Mouse (Mus musculus): ENCODE measurements at regions not wholly inside any gene's neighbourhood (a gene's known extent, or its start where the extent isn't known, plus 50 kb on each side); places are given as distances from the start of the nearest gene placed in this dataset.

- H3K9me3 ChIP-seq, result 0 out of 2 replicates have a peak, but pooled peaks cover 4% of the 10 kb centered on the region
- 72% methylated on average over 6 of the region's 6 CpGs for WGBS
- no peaks in the 10 kb centered on the region for H3K27me3 ChIP-seq
- no peaks in the 10 kb centered on the region for H3K4me1 ChIP-seq (replicated peaks)
- ATAC-seq, result no peak
- H3K36me3 ChIP-seq, result no peaks in the 10 kb centered on the region
- H3K27ac ChIP-seq, result no peak overlapping the region
- no peak overlapping the region for H3K4me2 ChIP-seq (replicated peaks)
- H3K4me3 ChIP-seq (replicated peaks), result no peak overlapping the region
- H3K9ac ChIP-seq (replicated peaks), result no peak overlapping the region
These were observed 71.2 kb upstream of the A430005L14Rik start for GRCm38 (mm10) chr4:153885836-153886235.

GRCm38 (mm10) chr4:153890130-153890529, 66.9 kb upstream of the A430005L14Rik start:
- WGBS, result 88% methylated on average over 9 of the region's 9 CpGs
- ATAC-seq, result no peak

GRCm38 (mm10) chr4:153899721-153900120, 57.3 kb upstream of the A430005L14Rik start:
- Histone ChIP-seq H3K27ac (no peak overlapping the region), H3K36me3 (no peaks in the 10 kb centered on the region), H3K4me2 (replicated peaks) (no peak overlapping the region), H3K9me3 (peaks cover 7% of the 10 kb centered on the region; the same call in 1 of the 2 replicates), H3K4me1 (replicated peaks) (no peaks in the 10 kb centered on the region), H3K4me3 (replicated peaks) (no peak overlapping the region), H3K27me3 (no peaks in the 10 kb centered on the region), H3K9ac (replicated peaks) (no peak overlapping the region)
- 79% methylated on average over 7 of the region's 7 CpGs for WGBS
- ATAC-seq, result no peak

More at GRCm38 (mm10) chr4:153890130-153890529, 66.9 kb upstream of the A430005L14Rik start:
- Histone ChIP-seq H3K4me1 (replicated peaks) (no peaks in the 10 kb centered on the region), H3K27me3 (no peaks in the 10 kb centered on the region), H3K4me2 (replicated peaks) (no peak overlapping the region), H3K4me3 (replicated peaks) (no peak overlapping the region), H3K36me3 (no peaks in the 10 kb centered on the region), H3K9ac (replicated peaks) (no peak overlapping the region), H3K27ac (no peak overlapping the region), H3K9me3 (0 out of 2 replicates have a peak, but pooled peaks cover 4% of the 10 kb centered on the region)

- Histone ChIP-seq H3K4me1 (replicated peaks) (peaks cover 10% of the 10 kb centered on the region; the same call in 1 of the 2 replicates), H3K36me3 (no peaks in the 10 kb centered on the region), H3K9ac (replicated peaks) (no peak overlapping the region), H3K4me3 (replicated peaks) (no peak overlapping the region), H3K27ac (no peak overlapping the region), H3K4me2 (replicated peaks) (no peak overlapping the region), H3K27me3 (peaks cover 8% of the 10 kb centered on the region; the same call in 1 of the 2 replicates), H3K9me3 (peaks cover 11% of the 10 kb centered on the region; the same call in 1 of the 2 replicates)
- no peak for ATAC-seq
- 62% methylated on average over 9 of the region's 9 CpGs for WGBS
These were observed 52.0 kb upstream of the A430005L14Rik start for GRCm38 (mm10) chr4:153905076-153905475.

GRCm38 (mm10) chr4:153905511-153905910, 51.5 kb upstream of the A430005L14Rik start:
- Histone ChIP-seq H3K36me3 (no peaks in the 10 kb centered on the region), H3K4me1 (replicated peaks) (peaks cover 10% of the 10 kb centered on the region; the same call in 1 of the 2 replicates), H3K9ac (replicated peaks) (no peak overlapping the region), H3K4me3 (replicated peaks) (no peak overlapping the region), H3K9me3 (peaks cover 7% of the 10 kb centered on the region; the same call in 1 of the 2 replicates), H3K27me3 (peaks cover 8% of the 10 kb centered on the region; the same call in 1 of the 2 replicates), H3K27ac (no peak overlapping the region), H3K4me2 (replicated peaks) (no peak overlapping the region)
- no peak for ATAC-seq
- WGBS, result 34% methylated on average over 7 of the region's 7 CpGs
